Mouse (Mus musculus) right cerebral cortex, adult 2 months (tissue): ENCODE measurements around the gene Olfr951.

Source experiments
- DNase-seq, 2 experiments: peaks; one replicate each; pipeline ENCODE4 v3.0.0; 2021 to 2022; ENCODE audit warnings: low spot score in 2 of 2

Olfr951 gene

GRCm38 (mm10) chr9:39387110-39387509 lies at the start of gene Olfr951:
Gene Olfr951 (plus strand): TSS chr9:39387410.
- DNase-seq: no peak

- no peak for DNase-seq
Observed at GRCm38 (mm10) chr9:39427048-39427447, 39.8 kb downstream of the Olfr951 start, which contains the start of gene Olfr952. Gene Olfr952 (minus strand): TSS chr9:39427148.
